Mouse (Mus musculus) erythroblast, adult 5-6 weeks (primary cell): ENCODE measurements at regions not wholly inside any gene's neighbourhood (a gene's known extent, or its start where the extent isn't known, plus 50 kb on each side); places are given as distances from the start of the nearest gene placed in this dataset.

Experiments used
- ATAC-seq: replicated peaks from 2 replicates; pipeline ENCODE4 v1.8.0; 2016; ENCODE audit warnings: moderate number of reproducible peaks, mild to moderate bottlenecking, moderate TSS enrichment, inconsistent platforms; ENCODE audit not compliant: poor library complexity, low FRiP score, severe bottlenecking

DNA sequence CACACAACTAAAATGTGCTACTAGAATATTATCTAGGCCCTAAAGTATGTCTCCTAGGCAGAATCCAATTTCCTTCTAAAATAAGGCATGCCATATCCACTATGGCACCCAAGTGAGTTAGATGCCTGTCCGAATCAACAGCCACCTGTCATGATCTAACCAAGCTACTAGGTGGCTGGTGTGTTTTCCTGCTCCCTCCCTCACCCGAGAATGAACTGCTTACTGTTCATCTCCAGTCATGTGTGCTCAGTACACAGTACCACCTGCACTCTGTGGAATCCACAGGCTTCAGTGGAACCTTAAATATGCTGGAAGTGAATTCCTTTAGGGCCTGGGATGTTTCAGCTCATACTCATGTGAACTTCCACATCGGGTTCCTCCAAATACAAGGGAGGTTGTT lies 121.2 kb upstream of the Zfand5 start:
- ATAC-seq, result no peak

DNA sequence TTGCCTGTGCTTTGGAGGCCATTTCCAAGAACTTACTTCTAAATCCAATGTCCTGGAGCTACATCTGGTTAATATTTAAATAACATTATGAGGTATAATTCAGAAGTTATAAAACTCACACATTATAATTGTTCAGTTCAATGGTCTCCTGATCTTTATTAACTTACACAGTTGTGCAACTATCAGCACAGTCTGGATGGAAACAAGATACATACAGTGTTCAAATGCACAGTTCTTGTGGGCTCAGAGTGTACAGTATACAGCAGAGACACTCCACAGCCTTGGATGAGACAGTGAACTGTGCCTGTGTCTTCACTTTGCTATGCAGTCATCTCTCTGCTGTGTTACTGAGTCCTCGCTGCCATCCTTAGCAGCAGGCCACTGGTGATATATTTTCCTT lies 121.8 kb upstream of the Zfand5 start:
- ATAC-seq, result no peak

DNA sequence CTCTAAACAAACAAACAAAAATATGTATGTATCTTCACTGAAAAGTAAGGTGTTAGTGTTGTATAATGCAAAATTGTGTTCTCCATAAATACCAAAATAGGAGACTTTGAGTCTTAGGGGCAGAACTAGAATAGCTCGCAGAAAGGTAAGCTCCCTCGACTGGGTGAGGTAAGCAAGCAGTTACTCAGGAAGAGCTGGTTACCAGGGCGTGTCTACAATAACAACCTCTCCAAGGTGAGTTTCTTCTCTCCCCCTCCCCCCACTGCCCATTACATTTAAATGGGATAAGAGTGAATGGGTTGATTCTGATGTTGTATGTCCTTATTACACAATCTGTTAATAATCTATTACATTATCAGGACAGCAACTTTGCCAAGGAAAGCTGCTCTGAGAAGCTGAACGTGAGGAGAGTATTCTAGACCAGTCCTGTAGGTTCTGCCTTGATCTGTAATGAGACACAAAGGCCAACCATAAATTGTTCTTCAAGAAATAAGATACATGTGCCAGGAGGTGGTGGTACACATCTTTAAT lies 125.2 kb upstream of the Zfand5 start:
- no peak for ATAC-seq

DNA sequence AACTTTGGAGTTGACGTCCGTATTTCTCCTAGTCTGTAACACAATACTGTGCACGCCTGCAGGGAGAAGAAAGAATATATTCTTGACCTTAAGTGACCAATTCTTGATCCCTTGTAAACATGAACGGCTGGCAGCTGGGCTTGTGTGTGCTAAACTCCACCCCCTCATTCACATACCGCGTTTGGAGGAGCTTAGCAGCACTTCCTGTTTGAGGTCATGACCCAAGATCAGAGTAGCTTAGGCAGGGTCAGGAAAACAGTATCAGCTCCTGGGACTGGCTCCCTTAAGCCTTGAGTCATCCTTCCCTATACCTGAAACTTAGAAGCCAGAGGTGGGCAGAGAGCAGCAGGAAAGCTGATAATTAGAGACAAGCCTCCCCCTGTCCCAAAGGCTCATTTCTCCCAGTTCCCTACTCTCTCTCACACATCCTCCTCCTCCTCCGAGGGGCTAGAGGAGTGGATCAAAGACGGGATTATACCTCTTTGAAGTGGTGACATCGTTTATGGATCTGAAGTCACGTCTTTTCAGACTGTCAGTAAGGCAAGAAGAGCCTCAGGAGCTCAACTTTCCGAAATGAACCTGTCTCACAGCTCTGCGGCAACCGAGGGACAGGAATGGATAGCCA lies 127.3 kb upstream of the Zfand5 start:
- ATAC-seq, result no peak

DNA sequence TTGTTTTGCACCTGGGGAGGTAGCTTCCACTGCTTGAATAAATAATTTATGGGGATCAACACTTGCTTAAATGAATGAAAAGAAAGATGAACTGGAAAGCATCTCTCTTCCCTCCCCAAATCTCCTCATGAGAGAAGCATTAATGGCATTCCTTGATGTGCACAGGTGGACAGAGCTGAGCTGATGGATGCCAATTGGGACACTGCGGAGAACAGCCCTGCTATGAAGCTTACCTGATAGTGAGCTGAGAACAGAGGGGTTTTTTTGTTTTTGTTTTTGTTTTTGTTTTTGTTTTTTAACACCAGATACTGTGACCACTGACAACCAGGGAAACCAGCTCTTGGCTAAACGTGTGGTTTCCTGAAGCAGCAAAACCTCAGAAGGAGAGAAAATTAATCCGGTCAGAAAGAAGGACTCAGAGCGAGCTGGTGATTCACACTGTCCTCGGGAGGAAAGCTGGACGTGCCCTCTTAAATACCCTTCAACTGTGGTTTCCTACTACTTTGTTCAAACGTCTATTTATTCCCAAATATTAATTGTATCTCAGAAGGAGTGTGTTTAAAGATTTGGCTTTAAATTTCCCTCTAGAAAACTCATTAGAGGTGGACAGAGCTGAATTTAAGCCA lies 128.0 kb upstream of the Zfand5 start:
- ATAC-seq, result no peak

DNA sequence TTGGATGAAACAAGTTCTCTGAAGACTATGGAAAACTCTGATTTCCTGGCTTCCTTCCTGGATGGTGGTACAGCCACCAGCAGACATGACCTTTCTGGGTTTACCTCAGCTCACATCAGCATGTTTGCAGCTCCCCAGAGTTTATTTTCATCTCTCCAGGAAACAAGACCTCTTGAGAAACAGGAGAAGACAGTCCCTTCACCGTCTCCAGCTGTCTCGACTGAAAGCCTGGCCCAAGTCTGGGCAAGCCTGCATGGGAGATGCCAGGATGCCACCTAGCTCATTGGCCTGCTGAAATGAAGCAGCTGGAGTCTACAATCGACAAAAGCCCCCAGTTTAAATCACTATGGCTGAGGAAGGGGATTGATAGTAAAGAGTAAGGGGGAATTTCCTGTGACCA lies 131.6 kb upstream of the Zfand5 start:
- ATAC-seq, result no peak

DNA sequence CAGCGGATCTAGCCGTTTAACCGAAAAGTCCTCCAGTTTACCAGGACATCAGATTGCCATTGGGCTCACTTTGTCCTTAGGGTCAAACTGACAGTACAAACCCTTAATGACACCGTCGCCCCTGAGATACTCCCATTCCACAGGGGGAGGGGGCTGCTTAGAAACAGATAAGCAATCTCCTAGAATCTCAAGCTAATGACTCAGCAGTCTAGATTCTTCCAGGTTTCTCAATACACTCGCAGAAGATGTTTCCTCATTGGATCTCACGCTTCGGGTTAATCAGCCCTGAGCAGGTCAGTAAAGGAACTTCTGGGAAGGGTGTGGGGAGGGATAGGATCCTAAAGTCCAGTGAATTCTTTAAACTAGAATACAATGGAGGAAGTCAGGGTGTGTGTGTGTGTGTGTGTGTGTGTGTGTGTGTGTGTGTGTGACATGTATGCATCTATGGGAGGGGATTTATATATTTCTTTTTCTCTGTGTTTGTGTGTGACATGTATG lies 133.0 kb upstream of the Zfand5 start:
- ATAC-seq, result no peak

DNA sequence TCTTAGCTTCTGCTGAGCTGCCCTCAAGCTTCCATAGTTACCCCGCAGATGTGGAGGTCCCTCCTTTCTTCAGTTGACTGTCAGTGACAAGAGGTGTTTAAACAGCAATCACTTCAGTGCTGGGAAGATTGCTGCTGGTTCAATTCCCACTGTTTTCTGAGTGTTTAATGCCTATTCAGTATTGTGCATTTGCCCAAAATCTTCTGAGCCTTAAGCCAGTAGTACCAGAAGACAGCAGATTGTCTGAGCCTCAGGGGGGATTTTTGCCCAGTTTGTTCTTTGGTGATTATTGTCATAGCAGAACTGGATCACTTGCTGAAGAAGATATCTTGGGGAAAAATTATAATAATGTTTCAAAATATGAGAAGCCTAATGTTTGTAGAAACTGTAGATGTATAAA lies 135.3 kb upstream of the Zfand5 start:
- no peak for ATAC-seq

DNA sequence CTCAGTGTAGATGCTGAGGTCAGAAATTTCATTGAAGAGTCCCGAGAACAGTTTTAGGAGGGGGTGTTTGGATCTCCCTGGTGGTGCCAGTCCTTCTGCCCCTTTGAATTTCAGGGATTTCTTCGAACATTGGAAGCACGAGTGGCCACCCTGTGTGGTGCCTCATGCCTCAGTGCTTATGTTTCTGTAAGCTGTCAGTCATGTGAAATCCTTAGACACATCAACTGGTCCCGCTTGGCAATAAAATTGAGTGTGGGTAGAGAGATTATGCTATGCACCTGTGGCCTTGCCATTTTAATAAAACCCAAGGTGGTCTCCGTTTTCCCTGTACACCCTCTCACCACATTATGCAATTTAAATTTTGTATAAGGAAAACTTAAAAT lies 136.1 kb upstream of the Zfand5 start:
- ATAC-seq, result no peak

DNA sequence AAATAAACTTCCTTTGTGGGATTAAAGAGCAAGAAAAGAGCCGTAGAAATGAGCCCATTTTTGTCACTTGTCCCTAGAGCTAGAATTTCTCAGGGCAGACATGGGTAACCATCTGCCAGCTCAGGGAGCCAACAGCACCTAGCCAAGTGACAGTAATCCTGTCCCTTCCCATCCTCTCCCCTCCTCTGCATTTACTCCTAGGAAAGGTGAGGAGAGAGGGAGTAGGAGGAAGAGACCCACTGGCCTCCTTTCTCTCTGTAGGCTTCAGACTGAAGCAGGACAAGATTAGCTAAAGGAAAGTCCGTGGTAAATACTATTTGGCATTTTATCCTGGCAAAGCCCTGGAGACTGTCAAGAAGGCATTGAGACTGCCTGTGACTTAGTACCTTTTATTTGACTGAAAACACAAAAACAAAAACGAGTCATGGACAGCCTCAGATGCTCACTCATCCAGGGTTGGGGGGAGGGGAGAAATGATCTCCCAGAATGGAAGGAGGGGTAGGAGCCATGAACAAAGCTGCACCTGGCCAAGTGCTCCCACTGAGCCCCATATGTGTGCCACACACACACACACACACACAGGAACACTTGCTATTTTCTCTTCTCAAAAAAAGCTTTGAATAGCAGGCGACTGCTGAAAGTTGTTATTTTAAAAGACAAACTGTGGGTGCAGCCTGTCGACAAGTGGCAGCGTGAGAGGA lies 136.6 kb upstream of the Zfand5 start:
- ATAC-seq, result no peak

DNA sequence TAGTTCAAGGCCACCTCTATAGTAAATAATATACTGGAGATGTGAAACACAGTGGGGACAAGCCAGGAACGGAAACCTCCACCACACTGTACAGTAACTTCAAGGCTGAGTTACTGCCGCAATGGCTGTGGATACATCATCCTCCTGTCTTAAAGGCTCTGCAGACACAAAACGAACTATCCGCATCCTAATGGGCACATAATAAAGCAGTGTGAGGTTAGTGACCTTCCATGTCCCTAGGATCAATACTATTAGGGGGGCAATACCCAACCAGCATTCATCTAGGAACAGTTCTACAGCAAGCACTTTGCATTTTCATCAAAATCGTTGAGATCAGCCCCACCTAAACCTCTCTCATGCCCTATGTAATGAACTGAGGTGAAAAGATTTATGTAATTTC lies 142.4 kb upstream of the Zfand5 start:
- no peak for ATAC-seq

DNA sequence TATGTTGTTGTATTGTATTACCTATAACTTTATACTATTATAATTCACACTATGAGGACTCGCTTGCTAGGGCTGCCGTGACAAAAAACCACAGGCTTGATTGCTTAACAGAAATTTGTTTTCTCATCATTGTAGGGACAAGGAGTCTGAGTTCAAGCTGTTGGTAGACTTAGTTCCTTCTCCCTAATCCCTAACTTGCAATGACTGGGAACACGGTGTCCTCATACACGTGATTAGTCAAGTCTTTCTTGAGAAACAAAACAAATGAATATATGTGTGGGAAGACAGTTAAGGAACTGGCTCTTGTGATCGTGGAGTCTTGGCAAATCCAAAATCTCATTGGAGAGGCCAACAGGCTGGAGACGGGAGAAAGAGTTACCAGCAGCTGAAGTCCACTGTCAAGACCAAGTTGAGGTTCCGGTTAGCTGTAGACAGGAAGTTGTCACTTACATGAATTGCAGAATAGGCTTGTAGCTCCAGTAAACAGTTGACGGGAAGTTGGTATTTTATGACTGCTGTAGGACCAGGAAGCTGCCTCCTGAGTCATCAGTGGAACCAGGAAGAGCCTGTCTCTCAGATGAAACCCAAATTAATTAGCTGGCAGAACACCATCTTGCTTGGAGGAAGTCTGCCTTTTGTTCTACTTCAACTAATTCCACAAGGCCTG lies 144.9 kb upstream of the Zfand5 start:
- no peak for ATAC-seq

DNA sequence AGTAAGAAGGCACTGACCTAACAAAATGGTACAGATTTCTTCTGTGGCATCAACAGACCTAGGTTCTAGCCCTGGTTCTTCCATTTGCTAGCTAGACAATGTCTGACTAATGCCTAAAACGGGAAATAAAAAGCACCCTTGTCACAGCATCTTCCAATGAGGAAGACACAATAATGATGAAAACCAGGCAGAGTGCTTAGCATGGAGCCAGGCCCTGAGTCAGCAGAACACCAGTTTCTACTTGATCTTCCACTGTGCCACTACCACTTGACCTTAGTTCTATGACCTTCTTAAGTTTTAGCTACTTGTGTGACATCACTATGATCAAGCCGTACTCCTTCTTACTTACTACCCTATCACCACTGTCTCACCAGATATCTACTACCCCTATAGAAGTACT lies 145.4 kb upstream of the Zfand5 start:
- no peak for ATAC-seq

DNA sequence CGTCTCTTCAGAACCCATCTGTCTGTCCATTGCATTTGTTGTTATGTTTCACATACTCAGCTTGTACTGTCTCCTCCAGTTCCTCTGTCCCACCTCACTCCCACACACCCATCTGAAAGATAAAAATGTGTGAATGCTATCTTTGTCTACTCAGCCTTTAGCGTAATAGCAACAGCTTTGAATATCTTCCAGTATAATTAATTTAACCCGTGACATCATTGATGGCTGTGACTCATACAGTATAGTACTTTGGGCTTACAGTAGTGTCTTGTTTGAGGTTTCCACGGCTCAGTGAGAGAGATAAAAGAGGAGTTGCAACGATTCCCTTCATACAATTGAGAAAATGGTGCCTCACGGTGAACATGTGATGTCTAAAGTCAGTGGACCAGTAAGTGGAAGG lies 152.6 kb upstream of the Zfand5 start:
- no peak for ATAC-seq

DNA sequence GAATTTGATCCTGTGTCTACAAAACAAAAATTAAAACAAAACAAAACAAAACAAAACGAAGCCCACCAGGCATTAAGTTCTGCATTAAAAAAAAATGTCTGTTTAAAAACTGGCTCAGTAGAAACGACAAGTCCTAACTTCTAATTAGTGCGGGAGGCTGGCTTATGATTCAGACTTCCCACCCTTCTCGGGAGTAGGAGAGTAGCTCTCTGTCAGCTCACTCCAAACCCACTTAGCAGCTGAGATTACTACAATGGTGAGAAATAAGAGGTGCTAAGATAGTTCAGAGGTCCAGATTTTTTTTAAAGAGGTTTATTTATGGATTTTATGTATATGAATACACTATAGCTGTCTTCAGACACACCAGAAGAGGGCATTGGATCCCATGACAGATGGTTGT lies 153.3 kb upstream of the Zfand5 start:
- no peak for ATAC-seq

DNA sequence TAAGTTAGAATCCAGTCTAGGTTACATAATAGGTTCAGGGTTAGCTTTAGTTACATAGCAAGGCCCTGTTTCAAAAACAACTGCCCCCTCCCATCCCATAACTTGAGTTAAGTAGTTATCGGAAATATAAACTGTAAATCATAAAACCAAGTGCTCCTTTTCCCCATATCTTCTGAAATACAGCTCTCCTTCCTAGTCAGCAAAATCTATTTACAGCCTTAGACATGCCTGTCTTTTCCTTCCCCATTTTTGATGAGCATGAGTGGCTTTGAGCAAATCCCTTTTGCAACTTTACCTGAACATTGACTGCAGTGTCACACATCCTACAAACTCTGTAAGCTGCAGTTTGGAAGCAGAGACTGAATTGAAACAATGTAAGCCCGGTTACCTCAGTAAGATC lies 156.4 kb upstream of the Zfand5 start:
- no peak for ATAC-seq

DNA sequence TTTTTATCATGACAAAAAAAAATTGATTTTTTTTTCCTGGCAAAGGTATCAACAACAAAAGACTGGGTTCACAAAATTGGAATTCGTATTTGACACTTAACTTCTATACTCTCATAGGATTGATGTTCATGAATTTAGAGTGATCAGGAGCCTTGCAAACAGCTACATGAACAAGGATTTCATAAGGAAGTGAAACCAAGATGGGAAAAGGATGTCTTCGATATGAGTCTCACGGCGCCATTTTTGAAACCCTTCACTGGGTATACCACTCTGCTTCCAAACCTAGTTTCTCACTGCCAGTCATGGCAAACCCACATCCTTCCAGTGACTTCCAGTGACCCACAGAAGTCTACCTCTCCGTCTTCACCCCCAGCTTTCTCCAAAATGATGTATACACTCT lies 157.8 kb upstream of the Tmc1 start:
- no peak for ATAC-seq

DNA sequence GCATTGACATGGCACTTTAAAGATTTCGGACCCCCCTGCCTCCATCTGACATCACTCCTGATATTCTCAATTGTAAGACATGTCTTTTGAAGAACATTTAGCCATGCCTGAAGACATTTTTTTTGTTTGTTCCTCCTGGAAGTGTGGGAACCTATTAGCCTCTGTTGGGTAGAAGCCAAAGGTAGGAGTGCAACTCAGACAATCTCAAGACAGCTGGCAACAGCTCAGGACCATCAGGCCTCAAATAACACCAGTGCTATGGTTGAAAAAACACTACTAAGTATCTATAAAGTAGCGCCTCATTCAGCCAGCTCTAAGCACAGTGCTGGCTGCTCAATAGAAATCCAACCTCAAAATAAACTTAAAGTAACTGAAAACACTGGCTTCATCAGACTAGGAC lies 154.3 kb upstream of the Tmc1 start:
- ATAC-seq, result no peak

DNA sequence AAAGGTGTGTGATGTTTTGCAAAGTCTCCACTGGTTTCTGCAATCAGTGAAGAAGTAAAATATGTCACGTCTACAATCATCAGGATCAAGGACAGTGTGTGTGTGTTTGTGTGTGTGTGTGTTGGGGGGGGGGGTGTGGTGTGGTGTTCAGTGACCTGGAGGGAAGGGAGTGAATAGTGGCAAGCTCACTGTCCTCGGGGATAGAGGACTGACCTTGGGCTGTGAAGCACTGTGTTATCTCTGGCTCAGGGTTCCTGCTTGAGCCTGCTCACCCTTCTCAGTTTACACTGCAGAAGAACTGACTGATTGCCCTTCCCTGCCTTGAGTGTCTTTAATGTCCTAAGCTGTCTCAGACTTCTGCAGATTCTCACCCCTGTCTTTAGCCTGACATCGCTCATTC lies 153.7 kb upstream of the Tmc1 start:
- no peak for ATAC-seq

DNA sequence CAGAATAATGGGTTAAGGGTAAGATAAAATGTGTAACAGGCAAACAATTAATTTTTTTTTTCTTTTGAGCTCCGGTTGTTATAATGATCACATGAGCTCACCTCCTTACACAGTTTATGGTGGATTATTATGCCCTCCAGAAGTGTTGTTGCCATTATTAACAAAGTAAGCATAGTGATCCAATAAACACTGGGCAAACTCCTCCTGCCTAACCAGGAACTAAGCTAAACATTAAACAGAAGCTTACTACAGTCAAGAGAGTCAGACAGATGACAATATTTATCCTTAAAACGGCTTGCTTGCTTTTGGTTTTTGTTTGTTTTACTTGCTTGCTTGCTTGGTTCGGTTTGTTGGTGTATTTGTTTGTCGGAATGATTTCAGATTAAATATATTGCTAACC lies 153.3 kb upstream of the Tmc1 start:
- ATAC-seq, result no peak

DNA sequence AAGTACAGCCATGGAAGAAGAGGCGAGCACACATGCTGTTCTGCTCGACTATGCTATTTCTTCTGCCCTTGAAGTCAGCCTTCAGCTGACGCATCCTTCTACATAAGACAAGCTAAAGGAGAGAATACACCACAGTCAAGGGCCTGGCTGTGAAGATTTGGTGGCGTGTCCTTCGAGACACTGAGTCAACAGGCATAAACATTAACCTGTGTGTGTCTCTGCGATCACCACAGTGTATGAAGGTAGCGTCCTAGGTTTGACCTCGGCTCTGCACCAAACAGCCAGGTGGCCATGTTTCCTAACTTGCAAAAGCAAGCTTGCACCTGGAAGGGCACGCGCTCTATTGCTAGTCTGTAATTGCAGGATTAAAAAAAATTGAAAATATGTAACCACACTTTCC lies 152.8 kb upstream of the Tmc1 start:
- no peak for ATAC-seq
